ENCODE assay signal across 8 mouse cellular contexts in genomic region chr1:128590816-128591720, GRCm38 (mm10). TPM values are rescaled to one million over a fixed set of nuclear protein-coding genes. Genes with fewer than 3 reads are reported as not detected.
DNase-seq lines count a peak whose midpoint lies in the region; ATAC-seq and TF ChIP-seq lines count a peak whose summit lies in the region.

No protein-coding gene starts in this region.

- H3K4me2 ChIP-seq in liver, postnatal 0 days (ENCODE audit: low read depth, low read length): peak overlapping the region; percentile 72

- TF ChIP-seq CTCF in layer of hippocampus, adult 2 months (conservative IDR thresholded peaks at IDR 0.05): no peak
- no peak for TF ChIP-seq CTCF in liver, postnatal 0 days (IDR thresholded peaks at IDR 0.05; ENCODE audit: low read depth)

- peaks cover 52% of the 10 kb centered on the region for H3K27me3 ChIP-seq in liver, postnatal 0 days (ENCODE audit: insufficient read depth, low read length)

- peak overlapping the region; percentile 83; the same call in 1 of the 2 replicates for H3K27ac ChIP-seq in layer of hippocampus, adult 2 months
- H3K27ac ChIP-seq in brown adipose tissue, adult 24 weeks (replicated peaks; ENCODE audit: low read depth, low read length): peak overlapping the region; percentile 67
- H3K27ac ChIP-seq in liver, postnatal 0 days (ENCODE audit: low read depth): peak overlapping the region; percentile 84

- H3K9me3 ChIP-seq in liver, postnatal 0 days (ENCODE audit: low read length): no peaks in the 10 kb centered on the region

- peaks cover 2% of the 10 kb centered on the region; the same call in 1 of the 2 replicates for H3K4me1 ChIP-seq in brown adipose tissue, adult 24 weeks (ENCODE audit: control insufficient read depth, insufficient read depth, insufficient read length, low read length)
- peaks cover 19% of the 10 kb centered on the region for H3K4me1 ChIP-seq in liver, postnatal 0 days (ENCODE audit: insufficient read depth)

- peak overlapping the region; percentile 73 for H3K9ac ChIP-seq in liver, postnatal 0 days (replicated peaks)

- peak; percentile 75 for TF ChIP-seq EP300 in liver, postnatal 0 days (IDR thresholded peaks at IDR 0.05; ENCODE audit: low read depth)

- WGBS in liver, postnatal 0 days (ENCODE audit: insufficient replicate concordance): under 1% methylated on average over 63 of the region's 63 CpGs

- peak; percentile 60 for ATAC-seq in liver, postnatal 0 days

- DNase-seq in layer of hippocampus, adult 2 months (ENCODE audit: low spot score in 2 of 2): peak in 1 of 2 experiments; percentile 23
- DNase-seq in layer of hippocampus, adult 9-10 months (ENCODE audit: low spot score): no peak
- peak; percentile 46 for DNase-seq in gastrocnemius, postnatal 25 days
- DNase-seq in induced T-regulatory cell, adult 2 months (ENCODE audit: low read depth): peak; percentile 91
- DNase-seq in liver, postnatal 0 days: peak; percentile 79
- peak; percentile 64 for DNase-seq in neural tube, embryonic 10.5 days (ENCODE audit: extremely low spot score, low spot score)
- DNase-seq in thymus, adult 18-20 months: peak; percentile 88 to 92

- H3K36me3 ChIP-seq in liver, postnatal 0 days (replicated peaks; ENCODE audit: insufficient read depth, low read length): peaks cover 13% of the 10 kb centered on the region

- H3K4me3 ChIP-seq in layer of hippocampus, adult 2 months: peak overlapping the region; percentile 60
- peak overlapping the region; percentile 85 for H3K4me3 ChIP-seq in brown adipose tissue, adult 24 weeks (ENCODE audit: insufficient read depth, low read depth, low read length)
- peak overlapping the region; percentile 63 for H3K4me3 ChIP-seq in liver, postnatal 0 days (ENCODE audit: low read depth, low read length)

RNA-seq across cellular contexts. Expression of gene Cxcr4, which starts 1.0 kb away (rescaled TPM):
- total RNA-seq in layer of hippocampus, adult 2 months (2021): 1 to 10 TPM; 6.0 to 6.7 TPM
- polyA plus RNA-seq in brown adipose tissue, adult 24 weeks (2012; ENCODE audit: insufficient read depth, insufficient read length, missing spikeins): 2.3 and 4.5 TPM in 2 replicates
- 1 to 10 TPM; 3.1 to 4.5 TPM for total RNA-seq in gastrocnemius, postnatal 25 days (2021)
- 4.3 and 5.5 TPM in 2 replicates for polyA plus RNA-seq in liver, postnatal 0 days (2015; fragmentation: Nextera tagmentation; extraction: Ambion mirVana)
